Mouse (Mus musculus) hindbrain, embryonic 11.5 days (tissue): ENCODE results near the gene Mmgt1. TPM values are rescaled to one million over a fixed set of nuclear protein-coding genes. Genes with fewer than 3 reads are reported as not detected.
A peak's percentile ranks its signal among the peaks of the same experiment; 100 is the strongest.

Experiments
- ATAC-seq: fragments of 200-750 bp; cut with Nextera tagmentation; 2 replicates; pipeline ENCODE4 v1.8.0; 2017; ENCODE audit warnings: mild to moderate bottlenecking, moderate TSS enrichment, moderate library complexity; ENCODE audit not compliant: low FRiP score
- DNase-seq: peaks from one replicate; pipeline ENCODE4 v3.0.0-alpha.2; 2015; ENCODE audit warnings: low spot score
- H3K27ac ChIP-seq: fragments of 300-500 bp; sonication (generic); 2 replicates; pipeline ENCODE4 v1.5.1; 2014; ENCODE audit warnings: mild to moderate bottlenecking, low read depth, low read length
- H3K27me3 ChIP-seq: fragments of 300-500 bp; sonication (generic); 2 replicates; pipeline ENCODE4 v1.6.1; 2014; ENCODE audit warnings: mild to moderate bottlenecking, low read length, moderate library complexity, mixed read lengths; ENCODE audit not compliant: control insufficient read depth, insufficient read depth
- H3K36me3 ChIP-seq: fragments of 300-500 bp; sonication (generic); 2 replicates; pipeline ENCODE4 v1.6.1; 2014; ENCODE audit warnings: mild to moderate bottlenecking, low read length, moderate library complexity, mixed read lengths; ENCODE audit not compliant: control insufficient read depth, insufficient read depth
- H3K4me1 ChIP-seq: fragments of 300-500 bp; sonication (generic); replicated peaks from 2 replicates; pipeline ENCODE4 v1.6.1; 2014; ENCODE audit warnings: low read length, mixed read lengths; ENCODE audit not compliant: control insufficient read depth, insufficient read depth
- H3K4me2 ChIP-seq: fragments of 300-500 bp; sonication (generic); replicated peaks from 2 replicates; pipeline ENCODE4 v1.6.1; 2014; ENCODE audit warnings: mild to moderate bottlenecking, low read depth, low read length
- H3K4me3 ChIP-seq: fragments of 300-500 bp; sonication (generic); 2 replicates; pipeline ENCODE4 v1.5.1; 2014; ENCODE audit warnings: low read depth, low read length
- H3K9ac ChIP-seq: fragments of 300-500 bp; sonication (generic); 2 replicates; pipeline ENCODE4 v1.6.1; 2014; ENCODE audit warnings: low read depth, low read length
- H3K9me3 ChIP-seq: fragments of 300-500 bp; sonication (generic); 2 replicates; pipeline ENCODE4 v1.6.1; 2016; ENCODE audit warnings: low read length; ENCODE audit not compliant: control insufficient read depth
- WGBS: fragments of 180-500 bp; shearing (Covaris S2); extraction: QIAGEN DNeasy Blood & Tissue Kit; methylation state at CpG from one replicate; pipeline ENCODE4 v1.1.7; 2014; 5-methylcytosine and 5-hydroxymethylcytosine counted together
- polyA plus RNA-seq: library from polyadenylated mRNA; unstranded; fragments of >200 nt; fragmentation: Nextera tagmentation; extraction: Ambion mirVana; gene quantifications from 2 replicates; pipeline ENCODE4 v1.2.1, GENCODE M21; 2014

Mmgt1 gene
- polyA plus RNA-seq, 1 experiment from 2014 or later, result 49.1 TPM

GRCm38 (mm10) chrX:56606536-56606935 lies 8.7 kb upstream of the Mmgt1 start:
- ATAC-seq (no peak), DNase-seq (no peak)
- WGBS, result 69% methylated on average over 2 of the region's 2 CpGs
- Histone ChIP-seq H3K27ac (no peak overlapping the region), H3K4me3 (no peak overlapping the region), H3K9ac (no peak overlapping the region), H3K36me3 (no peaks in the 10 kb centered on the region), H3K9me3 (no peaks in the 10 kb centered on the region), H3K4me2 (no peak overlapping the region), H3K4me1 (no peaks in the 10 kb centered on the region), H3K27me3 (no peaks in the 10 kb centered on the region)

- no peak for DNase-seq
- H3K27ac ChIP-seq, result peak overlapping the region; percentile 68
- WGBS, result 19% methylated on average over 25 of the region's 25 CpGs
Observed at GRCm38 (mm10) chrX:56597219-56597886, 516 bp downstream of the Mmgt1 start.

GRCm38 (mm10) chrX:56578200-56578599 lies 19.7 kb downstream of the Mmgt1 start:
- no peak overlapping the region for H3K4me3 ChIP-seq
- no peaks in the 10 kb centered on the region for H3K4me1 ChIP-seq
- no peaks in the 10 kb centered on the region for H3K36me3 ChIP-seq
- H3K4me2 ChIP-seq, result no peak overlapping the region
- H3K9me3 ChIP-seq, result no peaks in the 10 kb centered on the region
- DNase-seq, result no peak
- ATAC-seq, result no peak
- H3K27me3 ChIP-seq, result no peaks in the 10 kb centered on the region
- H3K27ac ChIP-seq, result no peak overlapping the region
- 82% methylated on average over 2 of the region's 2 CpGs for WGBS
- no peak overlapping the region for H3K9ac ChIP-seq

More at GRCm38 (mm10) chrX:56597219-56597886, 516 bp downstream of the Mmgt1 start:
- peak overlapping the region; percentile 40 for H3K4me2 ChIP-seq
- peak overlapping the region; percentile 67 for H3K4me3 ChIP-seq
- H3K9me3 ChIP-seq, result no peaks in the 10 kb centered on the region
- no peaks in the 10 kb centered on the region for H3K4me1 ChIP-seq
- ATAC-seq, result peak; percentile 74
- no peaks in the 10 kb centered on the region for H3K36me3 ChIP-seq
- peak overlapping the region; percentile 81 for H3K9ac ChIP-seq
- no peaks in the 10 kb centered on the region for H3K27me3 ChIP-seq

- H3K9me3 ChIP-seq, result no peaks in the 10 kb centered on the region
- H3K36me3 ChIP-seq, result no peaks in the 10 kb centered on the region
- no peaks in the 10 kb centered on the region for H3K27me3 ChIP-seq
- 22% methylated on average over 6 of the region's 6 CpGs for WGBS
- H3K27ac ChIP-seq, result no peak overlapping the region
- peak; percentile 15 for DNase-seq
- H3K4me3 ChIP-seq, result no peak overlapping the region
- H3K9ac ChIP-seq, result no peak overlapping the region
- no peak overlapping the region for H3K4me2 ChIP-seq
- no peaks in the 10 kb centered on the region for H3K4me1 ChIP-seq
- no peak for ATAC-seq
Observed at GRCm38 (mm10) chrX:56572465-56572864, 25.4 kb downstream of the Mmgt1 start.

- Histone ChIP-seq H3K4me3 (no peak overlapping the region), H3K4me2 (no peak overlapping the region), H3K27me3 (no peaks in the 10 kb centered on the region), H3K9ac (no peak overlapping the region), H3K27ac (no peak overlapping the region), H3K36me3 (no peaks in the 10 kb centered on the region), H3K9me3 (no peaks in the 10 kb centered on the region), H3K4me1 (no peaks in the 10 kb centered on the region)
- no peak for ATAC-seq
- DNase-seq, result no peak
- WGBS, result 76% methylated on average over 3 of the region's 3 CpGs
Observed at GRCm38 (mm10) chrX:56553584-56553983, 44.3 kb downstream of the Mmgt1 start.

- no peak within 1 kb of the TSS for H3K9ac ChIP-seq
- no peaks in the 10 kb centered on the region for H3K9me3 ChIP-seq
- WGBS, result 88% methylated on average over 7 of the region's 7 CpGs
- no peaks in the 10 kb centered on the region for H3K4me1 ChIP-seq
- H3K36me3 ChIP-seq, result no peaks in the 10 kb centered on the region
- H3K27ac ChIP-seq, result no peak within 1 kb of the TSS
- no peak within 1 kb of the TSS for H3K4me3 ChIP-seq
- ATAC-seq, result no peak
- no peak within 1 kb of the TSS for H3K4me2 ChIP-seq
- H3K27me3 ChIP-seq, result no peaks in the 10 kb centered on the region
- no peak for DNase-seq
Observed at GRCm38 (mm10) chrX:56549506-56549905, 48.4 kb downstream of the Mmgt1 start, which contains the start of gene Gm648. Gene Gm648, minus strand, starts transcription at chrX:56549606.

- no peaks in the 10 kb centered on the region for H3K36me3 ChIP-seq
- no peaks in the 10 kb centered on the region for H3K9me3 ChIP-seq
- no peak overlapping the region for H3K4me2 ChIP-seq
- H3K27ac ChIP-seq, result no peak overlapping the region
- WGBS, result 50% methylated on average over 4 of the region's 4 CpGs
- ATAC-seq (no peak), DNase-seq (peak; percentile 27)
- H3K9ac ChIP-seq, result no peak overlapping the region
- no peaks in the 10 kb centered on the region for H3K27me3 ChIP-seq
- no peaks in the 10 kb centered on the region for H3K4me1 ChIP-seq
- H3K4me3 ChIP-seq, result no peak overlapping the region
Observed at GRCm38 (mm10) chrX:56537162-56537561, 60.7 kb downstream of the Mmgt1 start.

Other genes with a start within 250 kb of the Mmgt1 start
- gene Smim10l2a, start 223.5 kb downstream of the Mmgt1 start, polyA plus RNA-seq, result 3.3 and 3.5 TPM in 2 replicates
- 1.6 and 2.4 TPM in 2 replicates for gene Gm2174, start 150.1 kb downstream of the Mmgt1 start, polyA plus RNA-seq
- gene Ints6l, start 143.2 kb downstream of the Mmgt1 start, polyA plus RNA-seq, result 24.7 and 25.8 TPM in 2 replicates
- gene Gm10477, start 73.3 kb downstream of the Mmgt1 start, polyA plus RNA-seq, result not detected in 2 replicates
- gene Gm648, start 48.5 kb downstream of the Mmgt1 start, polyA plus RNA-seq, result 0.47 TPM in 1 of 2 replicates, not detected in the other
- gene Slc9a6, start 11.7 kb upstream of the Mmgt1 start, polyA plus RNA-seq, result 14.0 and 16.1 TPM in 2 replicates
- gene Fhl1, start 133.7 kb upstream of the Mmgt1 start, polyA plus RNA-seq, result 81.5 and 87.0 TPM in 2 replicates
- gene Map7d3, start 224.3 kb upstream of the Mmgt1 start, polyA plus RNA-seq, result 2.0 and 2.2 TPM in 2 replicates